Mouse (Mus musculus): ENCODE results near the gene Ythdf2. TPM values are rescaled to one million over a fixed set of nuclear protein-coding genes. Genes with fewer than 3 reads are reported as not detected.

Ythdf2 gene
- total and polyA plus RNA-seq, 2 experiments from 2014 or later = 28.7 to 52.4 TPM

GRCm38 (mm10) chr4:132146201-132146600, 65.9 kb downstream of the Ythdf2 start:
- H3K4me3 ChIP-seq (ENCODE audit: low read depth, low read length) = no peak overlapping the region
- H3K4me1 ChIP-seq (ENCODE audit: control insufficient read depth, insufficient read depth) = peaks cover 5% of the 10 kb centered on the region; the same call in 1 of the 2 replicates
- no peak for DNase-seq (ENCODE audit: low spot score)
- no peak overlapping the region for H3K9ac ChIP-seq (replicated peaks; ENCODE audit: low read depth, low read length)
- no peaks in the 10 kb centered on the region for H3K9me3 ChIP-seq (replicated peaks; ENCODE audit: control insufficient read depth, low read length)
- peaks cover 49% of the 10 kb centered on the region for H3K27me3 ChIP-seq (ENCODE audit: control insufficient read depth, insufficient read depth, low read length)
- 74% methylated on average over 5 of the region's 5 CpGs for WGBS
- no peak for ATAC-seq (ENCODE audit: insufficient read depth, low read depth)
- H3K27ac ChIP-seq (ENCODE audit: low read depth) = no peak overlapping the region
- no peaks in the 10 kb centered on the region for H3K36me3 ChIP-seq (replicated peaks; ENCODE audit: control insufficient read depth, insufficient read depth, low read length)
- peak; percentile 32 for TF ChIP-seq CTCF (IDR thresholded peaks at IDR 0.05; ENCODE audit: low read depth)
- no peak for TF ChIP-seq EP300 (IDR thresholded peaks at IDR 0.05; ENCODE audit: low read depth)
- no peak overlapping the region for H3K4me2 ChIP-seq (ENCODE audit: low read depth, low read length)

GRCm38 (mm10) chr4:132145092-132145491, 67.0 kb downstream of the Ythdf2 start:
- Histone ChIP-seq H3K9me3 (replicated peaks; ENCODE audit: control insufficient read depth, low read length) (no peaks in the 10 kb centered on the region), H3K4me1 (ENCODE audit: control insufficient read depth, insufficient read depth) (peaks cover 5% of the 10 kb centered on the region; the same call in 1 of the 2 replicates), H3K27me3 (ENCODE audit: control insufficient read depth, insufficient read depth, low read length) (peaks cover 49% of the 10 kb centered on the region), H3K4me3 (ENCODE audit: low read depth, low read length) (no peak overlapping the region), H3K4me2 (ENCODE audit: low read depth, low read length) (peak overlapping the region; percentile 83; the same call in 1 of the 2 replicates), H3K36me3 (replicated peaks; ENCODE audit: control insufficient read depth, insufficient read depth, low read length) (no peaks in the 10 kb centered on the region), H3K9ac (replicated peaks; ENCODE audit: low read depth, low read length) (no peak overlapping the region), H3K27ac (ENCODE audit: low read depth) (no peak overlapping the region)
- no peak for DNase-seq (ENCODE audit: low spot score)
- no peak for ATAC-seq (ENCODE audit: insufficient read depth, low read depth)
- 34% methylated on average over 10 of the region's 10 CpGs for WGBS
- TF ChIP-seq EP300 (IDR thresholded peaks at IDR 0.05; ENCODE audit: low read depth) = no peak
- TF ChIP-seq CTCF (IDR thresholded peaks at IDR 0.05; ENCODE audit: low read depth) = no peak

GRCm38 (mm10) chr4:132144080-132144841, 67.8 kb downstream of the Ythdf2 start, which contains the start of gene Oprd1:
TSS of gene Oprd1 (minus strand) at chr4:132144486.
- TF ChIP-seq EP300 (IDR thresholded peaks at IDR 0.05; ENCODE audit: low read depth) = no peak
- no peak for TF ChIP-seq CTCF (IDR thresholded peaks at IDR 0.05; ENCODE audit: low read depth)
- H3K36me3 ChIP-seq (replicated peaks; ENCODE audit: control insufficient read depth, insufficient read depth, low read length) = no peaks in the 10 kb centered on the region
- peaks cover 5% of the 10 kb centered on the region; the same call in 1 of the 2 replicates for H3K4me1 ChIP-seq (ENCODE audit: control insufficient read depth, insufficient read depth)
- H3K27ac ChIP-seq (ENCODE audit: low read depth) = no peak within 1 kb of the TSS
- H3K9ac ChIP-seq (replicated peaks; ENCODE audit: low read depth, low read length) = peak within 1 kb of the TSS; percentile 33; the same call in 1 of the 2 replicates
- no peak for DNase-seq (ENCODE audit: low spot score)
- WGBS = under 1% methylated on average over 44 of the region's 89 CpGs
- H3K27me3 ChIP-seq (ENCODE audit: control insufficient read depth, insufficient read depth, low read length) = peaks cover 49% of the 10 kb centered on the region
- ATAC-seq (ENCODE audit: insufficient read depth, low read depth) = peak; percentile 47
- H3K4me2 ChIP-seq (ENCODE audit: low read depth, low read length) = peak within 1 kb of the TSS; percentile 83
- no peaks in the 10 kb centered on the region for H3K9me3 ChIP-seq (replicated peaks; ENCODE audit: control insufficient read depth, low read length)
- H3K4me3 ChIP-seq (ENCODE audit: low read depth, low read length) = peak within 1 kb of the TSS; percentile 48

- WGBS = 77% methylated on average over 2 of the region's 2 CpGs
- TF ChIP-seq CTCF (IDR thresholded peaks at IDR 0.05; ENCODE audit: low read depth) (no peak), EP300 (IDR thresholded peaks at IDR 0.05; ENCODE audit: low read depth) (no peak)
- no peaks in the 10 kb centered on the region for H3K4me1 ChIP-seq (ENCODE audit: control insufficient read depth, insufficient read depth)
- H3K9me3 ChIP-seq (replicated peaks; ENCODE audit: control insufficient read depth, low read length) = no peaks in the 10 kb centered on the region
- H3K27me3 ChIP-seq (ENCODE audit: control insufficient read depth, insufficient read depth, low read length) = peaks cover 22% of the 10 kb centered on the region
- no peak for ATAC-seq (ENCODE audit: insufficient read depth, low read depth)
- no peak overlapping the region for H3K27ac ChIP-seq (ENCODE audit: low read depth)
- DNase-seq (ENCODE audit: low spot score) = no peak
- H3K4me3 ChIP-seq (ENCODE audit: low read depth, low read length) = no peak overlapping the region
- H3K4me2 ChIP-seq (ENCODE audit: low read depth, low read length) = no peak overlapping the region
- no peaks in the 10 kb centered on the region for H3K36me3 ChIP-seq (replicated peaks; ENCODE audit: control insufficient read depth, insufficient read depth, low read length)
- no peak overlapping the region for H3K9ac ChIP-seq (replicated peaks; ENCODE audit: low read depth, low read length)
Measured at GRCm38 (mm10) chr4:132138640-132139039, 73.5 kb downstream of the Ythdf2 start.

GRCm38 (mm10) chr4:132137013-132137412, 75.1 kb downstream of the Ythdf2 start:
- Histone ChIP-seq H3K9me3 (replicated peaks; ENCODE audit: control insufficient read depth, low read length) (no peaks in the 10 kb centered on the region), H3K4me2 (ENCODE audit: low read depth, low read length) (no peak overlapping the region), H3K9ac (replicated peaks; ENCODE audit: low read depth, low read length) (no peak overlapping the region), H3K27ac (ENCODE audit: low read depth) (no peak overlapping the region), H3K4me1 (ENCODE audit: control insufficient read depth, insufficient read depth) (no peaks in the 10 kb centered on the region; the same call in 1 of the 2 replicates), H3K4me3 (ENCODE audit: low read depth, low read length) (no peak overlapping the region), H3K36me3 (replicated peaks; ENCODE audit: control insufficient read depth, insufficient read depth, low read length) (no peaks in the 10 kb centered on the region), H3K27me3 (ENCODE audit: control insufficient read depth, insufficient read depth, low read length) (peaks cover 6% of the 10 kb centered on the region)
- 73% methylated on average over 7 of the region's 7 CpGs for WGBS
- ATAC-seq (ENCODE audit: insufficient read depth, low read depth) (no peak), DNase-seq (ENCODE audit: low spot score) (no peak)
- TF ChIP-seq EP300 (IDR thresholded peaks at IDR 0.05; ENCODE audit: low read depth) (no peak), CTCF (IDR thresholded peaks at IDR 0.05; ENCODE audit: low read depth) (no peak)

Small RNA genes lying within 50 kb of the gene (microRNA-seq; reads per million reads assigned to microRNA genes)
- not detected for gene Gm22033

Other genes starting within 250 kb of the Ythdf2 start
- 1.7 TPM in 1 of 2 replicates, not detected in the other for gene Gm10300, start 137.6 kb downstream of the Ythdf2 start, total RNA-seq (2014; rRNA removed; ENCODE audit: low replicate concordance)
- gene Gm10300, start 137.6 kb downstream of the Ythdf2 start, polyA plus RNA-seq (2015; fragmentation: Nextera tagmentation; extraction: Ambion mirVana) = 0.18 TPM in 2 replicates
- gene Epb41, start 137.0 kb downstream of the Ythdf2 start, total RNA-seq (2014; rRNA removed; ENCODE audit: low replicate concordance) = 47.3 and 52.8 TPM in 2 replicates
- gene Epb41, start 137.0 kb downstream of the Ythdf2 start, polyA plus RNA-seq (2015; fragmentation: Nextera tagmentation; extraction: Ambion mirVana) = 21.2 and 26.6 TPM in 2 replicates
- gene Oprd1, start 67.8 kb downstream of the Ythdf2 start, total RNA-seq (2014; rRNA removed; ENCODE audit: low replicate concordance) = 0.93 and 1.1 TPM in 2 replicates
- 0.37 and 0.70 TPM in 2 replicates for gene Oprd1, start 67.8 kb downstream of the Ythdf2 start, polyA plus RNA-seq (2015; fragmentation: Nextera tagmentation; extraction: Ambion mirVana)
- gene Gmeb1, start 49.3 kb upstream of the Ythdf2 start, total RNA-seq (2014; rRNA removed; ENCODE audit: low replicate concordance) = 7.6 and 12.4 TPM in 2 replicates
- 16.4 and 17.0 TPM in 2 replicates for gene Gmeb1, start 49.3 kb upstream of the Ythdf2 start, polyA plus RNA-seq (2015; fragmentation: Nextera tagmentation; extraction: Ambion mirVana)
- 7.5 and 8.4 TPM in 2 replicates for gene Taf12, start 62.1 kb upstream of the Ythdf2 start, total RNA-seq (2014; rRNA removed; ENCODE audit: low replicate concordance)
- 30.5 and 34.2 TPM in 2 replicates for gene Taf12, start 62.1 kb upstream of the Ythdf2 start, polyA plus RNA-seq (2015; fragmentation: Nextera tagmentation; extraction: Ambion mirVana)
- gene Rab42, start 91.1 kb upstream of the Ythdf2 start, total RNA-seq (2014; rRNA removed; ENCODE audit: low replicate concordance) = 1.2 TPM in 1 of 2 replicates, not detected in the other
- 2.9 and 3.9 TPM in 2 replicates for gene Rab42, start 91.1 kb upstream of the Ythdf2 start, polyA plus RNA-seq (2015; fragmentation: Nextera tagmentation; extraction: Ambion mirVana)
- gene Trnau1ap, start 117.2 kb upstream of the Ythdf2 start, total RNA-seq (2014; rRNA removed; ENCODE audit: low replicate concordance) = 51.3 and 69.0 TPM in 2 replicates
- 63.2 and 65.1 TPM in 2 replicates for gene Trnau1ap, start 117.2 kb upstream of the Ythdf2 start, polyA plus RNA-seq (2015; fragmentation: Nextera tagmentation; extraction: Ambion mirVana)
- 20.6 and 20.8 TPM in 2 replicates for gene Rcc1, start 141.3 kb upstream of the Ythdf2 start, total RNA-seq (2014; rRNA removed; ENCODE audit: low replicate concordance)
- 17.1 and 18.6 TPM in 2 replicates for gene Rcc1, start 141.3 kb upstream of the Ythdf2 start, polyA plus RNA-seq (2015; fragmentation: Nextera tagmentation; extraction: Ambion mirVana)
- 4.4 and 9.5 TPM in 2 replicates for gene Phactr4, start 210.2 kb upstream of the Ythdf2 start, total RNA-seq (2014; rRNA removed; ENCODE audit: low replicate concordance)
- gene Phactr4, start 210.2 kb upstream of the Ythdf2 start, polyA plus RNA-seq (2015; fragmentation: Nextera tagmentation; extraction: Ambion mirVana) = 9.3 and 10.0 TPM in 2 replicates

All from heart, postnatal 0 days (tissue).